Mouse (Mus musculus): Measurements from ENCODE around the gene Med16. TPM values are rescaled to one million over a fixed set of nuclear protein-coding genes. Genes with fewer than 3 reads are reported as not detected.

The Med16 gene
- total and polyA plus RNA-seq, 2 experiments from 2014 or later = 55.3 to 79.6 TPM

GRCm38 (mm10) chr10:79909092-79909922 is 584 bp upstream of the Med16 start:
- 21% methylated on average over 14 of the region's 14 CpGs for WGBS
- ATAC-seq (ENCODE audit: low FRiP score) (peak; percentile 48), DNase-seq (ENCODE audit: low spot score) (peak; percentile 62)

GRCm38 (mm10) chr10:79907415-79907814 is 1.3 kb downstream of the Med16 start:
- no peak overlapping the region for H3K27ac ChIP-seq (ENCODE audit: low read depth, low read length)
- H3K9ac ChIP-seq (replicated peaks; ENCODE audit: low read length, poor library complexity, severe bottlenecking) = no peak overlapping the region
- H3K27me3 ChIP-seq (ENCODE audit: insufficient read depth, low read length) = no peaks in the 10 kb centered on the region
- no peak for ATAC-seq (ENCODE audit: low FRiP score)
- no peak overlapping the region for H3K4me2 ChIP-seq (ENCODE audit: low read depth, low read length, poor library complexity, severe bottlenecking)
- H3K9me3 ChIP-seq (ENCODE audit: low read length) = no peaks in the 10 kb centered on the region
- no peak for TF ChIP-seq CTCF (IDR thresholded peaks at IDR 0.05)
- H3K4me3 ChIP-seq (ENCODE audit: low read depth, low read length) = no peak overlapping the region
- DNase-seq (ENCODE audit: low spot score) = no peak
- WGBS = 95% methylated on average over 10 of the region's 10 CpGs
- peaks cover 35% of the 10 kb centered on the region for H3K36me3 ChIP-seq (ENCODE audit: insufficient read depth, low read length)
- H3K4me1 ChIP-seq (ENCODE audit: insufficient read depth, low read length) = no peaks in the 10 kb centered on the region

More at GRCm38 (mm10) chr10:79909092-79909922, 584 bp upstream of the Med16 start:
- H3K4me2 ChIP-seq (ENCODE audit: low read depth, low read length, poor library complexity, severe bottlenecking) = peak overlapping the region; percentile 37
- peak overlapping the region; percentile 51 for H3K9ac ChIP-seq (replicated peaks; ENCODE audit: low read length, poor library complexity, severe bottlenecking)
- no peaks in the 10 kb centered on the region for H3K9me3 ChIP-seq (ENCODE audit: low read length)
- H3K4me1 ChIP-seq (ENCODE audit: insufficient read depth, low read length) = no peaks in the 10 kb centered on the region; the same call in 1 of the 2 replicates
- peaks cover 28% of the 10 kb centered on the region for H3K36me3 ChIP-seq (ENCODE audit: insufficient read depth, low read length)
- TF ChIP-seq CTCF (IDR thresholded peaks at IDR 0.05) = no peak
- H3K4me3 ChIP-seq (ENCODE audit: low read depth, low read length) = peak overlapping the region; percentile 47
- H3K27ac ChIP-seq (ENCODE audit: low read depth, low read length) = peak overlapping the region; percentile 87
- H3K27me3 ChIP-seq (ENCODE audit: insufficient read depth, low read length) = no peaks in the 10 kb centered on the region

- H3K4me3 ChIP-seq (ENCODE audit: low read depth, low read length) = no peak overlapping the region
- no peak overlapping the region for H3K9ac ChIP-seq (replicated peaks; ENCODE audit: low read length, poor library complexity, severe bottlenecking)
- 94% methylated on average over 9 of the region's 9 CpGs for WGBS
- no peaks in the 10 kb centered on the region for H3K27me3 ChIP-seq (ENCODE audit: insufficient read depth, low read length)
- DNase-seq (ENCODE audit: low spot score) = no peak
- no peak overlapping the region for H3K27ac ChIP-seq (ENCODE audit: low read depth, low read length)
- H3K36me3 ChIP-seq (ENCODE audit: insufficient read depth, low read length) = peaks cover 30% of the 10 kb centered on the region
- no peak overlapping the region for H3K4me2 ChIP-seq (ENCODE audit: low read depth, low read length, poor library complexity, severe bottlenecking)
- no peaks in the 10 kb centered on the region for H3K9me3 ChIP-seq (ENCODE audit: low read length)
- TF ChIP-seq CTCF (IDR thresholded peaks at IDR 0.05) = no peak
- no peak for ATAC-seq (ENCODE audit: low FRiP score)
- H3K4me1 ChIP-seq (ENCODE audit: insufficient read depth, low read length) = no peaks in the 10 kb centered on the region
These were observed 2.0 kb downstream of the Med16 start for GRCm38 (mm10) chr10:79906712-79907111.

GRCm38 (mm10) chr10:79900951-79901410 is 7.7 kb downstream of the Med16 start:
- DNase-seq (ENCODE audit: low spot score) (peak; percentile 73), ATAC-seq (ENCODE audit: low FRiP score) (peak; percentile 59; the same call in 1 of the 2 replicates)
- Histone ChIP-seq H3K9me3 (ENCODE audit: low read length) (no peaks in the 10 kb centered on the region), H3K27ac (ENCODE audit: low read depth, low read length) (0 out of 2 replicates have a peak overlapping the region, but pooled peaks have one; percentile 3), H3K36me3 (ENCODE audit: insufficient read depth, low read length) (peaks cover 33% of the 10 kb centered on the region), H3K4me2 (ENCODE audit: low read depth, low read length, poor library complexity, severe bottlenecking) (no peak overlapping the region), H3K9ac (replicated peaks; ENCODE audit: low read length, poor library complexity, severe bottlenecking) (0 out of 2 replicates have a peak overlapping the region, but pooled peaks have one; percentile 13), H3K4me3 (ENCODE audit: low read depth, low read length) (no peak overlapping the region), H3K4me1 (ENCODE audit: insufficient read depth, low read length) (no peaks in the 10 kb centered on the region), H3K27me3 (ENCODE audit: insufficient read depth, low read length) (no peaks in the 10 kb centered on the region)
- WGBS = 15% methylated on average over 2 of the region's 2 CpGs
- TF ChIP-seq CTCF (IDR thresholded peaks at IDR 0.05) = peak; percentile 69

- DNase-seq (ENCODE audit: low spot score) (no peak), ATAC-seq (ENCODE audit: low FRiP score) (no peak)
- TF ChIP-seq CTCF (IDR thresholded peaks at IDR 0.05) = no peak
- Histone ChIP-seq H3K4me1 (ENCODE audit: insufficient read depth, low read length) (no peaks in the 10 kb centered on the region), H3K27ac (ENCODE audit: low read depth, low read length) (no peak overlapping the region), H3K9ac (replicated peaks; ENCODE audit: low read length, poor library complexity, severe bottlenecking) (no peak overlapping the region), H3K4me2 (ENCODE audit: low read depth, low read length, poor library complexity, severe bottlenecking) (no peak overlapping the region), H3K9me3 (ENCODE audit: low read length) (no peaks in the 10 kb centered on the region), H3K27me3 (ENCODE audit: insufficient read depth, low read length) (no peaks in the 10 kb centered on the region), H3K36me3 (ENCODE audit: insufficient read depth, low read length) (peaks cover 35% of the 10 kb centered on the region), H3K4me3 (ENCODE audit: low read depth, low read length) (no peak overlapping the region)
- WGBS = 56% methylated on average over 20 of the region's 20 CpGs
These were observed 11.1 kb downstream of the Med16 start for GRCm38 (mm10) chr10:79897316-79898245.
